In genomic region chr14:31510322-31510721, GRCm38 (mm10) we compare ENCODE assay signal across 15 mouse cellular contexts.
"Had no signal": no experiment of that assay in that cellular context is flagged by ENCODE, and none has a peak within 500 bp of the region (broad histone marks: within the 10 kb centered on the region; RNA-seq: fewer than 3 reads in every experiment).

No protein-coding gene starts in this region.

- H3K9ac ChIP-seq: kidney, embryonic 15.5 days; limb, embryonic 12.5 days; limb, embryonic 15.5 days; liver, embryonic 14.5 days; lung, embryonic 14.5 days; midbrain, embryonic 12.5 days; midbrain, embryonic 15.5 days; neural tube, embryonic 13.5 days had no signal

- H3K4me2 ChIP-seq: kidney, embryonic 15.5 days; limb, embryonic 12.5 days; limb, embryonic 15.5 days; lung, embryonic 14.5 days; midbrain, embryonic 12.5 days; midbrain, embryonic 15.5 days; neural tube, embryonic 13.5 days had no signal

- H3K4me1 ChIP-seq: kidney, embryonic 15.5 days; limb, embryonic 12.5 days; limb, embryonic 15.5 days; midbrain, embryonic 12.5 days; midbrain, embryonic 15.5 days; neural tube, embryonic 13.5 days had no signal

- H3K27me3 ChIP-seq: kidney, embryonic 15.5 days; limb, embryonic 12.5 days; limb, embryonic 15.5 days; midbrain, embryonic 12.5 days; midbrain, embryonic 15.5 days; neural tube, embryonic 13.5 days had no signal

- DNase-seq: kidney, adult 11 months; kidney, adult 8-10 months; left cerebral cortex, postnatal 4 days; thymus, adult 18-20 months; thymus, postnatal 14 days had no signal

- ATAC-seq: lung, postnatal 0 days; midbrain, embryonic 15.5 days had no signal

- H3K27ac ChIP-seq: kidney, embryonic 15.5 days; limb, embryonic 12.5 days; limb, embryonic 15.5 days; liver, embryonic 14.5 days; macrophage; midbrain, embryonic 12.5 days; midbrain, embryonic 15.5 days; neural tube, embryonic 13.5 days had no signal

- H3K4me3 ChIP-seq: kidney, embryonic 15.5 days; limb, embryonic 12.5 days; limb, embryonic 15.5 days; midbrain, embryonic 12.5 days; midbrain, embryonic 15.5 days; neural tube, embryonic 13.5 days had no signal

- H3K9me3 ChIP-seq: kidney, embryonic 15.5 days; limb, embryonic 15.5 days; midbrain, embryonic 15.5 days had no signal
